Comparison of ENCODE assay signal across 8 mouse cellular contexts in genomic region chr7:140101993-140102860, GRCm38 (mm10). TPM values are rescaled to one million over a fixed set of nuclear protein-coding genes. Genes with fewer than 3 reads are reported as not detected.
DNase-seq lines count a peak whose midpoint lies in the region; ATAC-seq and TF ChIP-seq lines count a peak whose summit lies in the region.

TSS of gene Fuom (minus strand) at chr7:140102441.

- H3K9me3 ChIP-seq in embryonic facial prominence, embryonic 10.5 days, result no peaks in the 10 kb centered on the region
- H3K9me3 ChIP-seq in intestine, postnatal 0 days (ENCODE audit: control insufficient read depth), result no peaks in the 10 kb centered on the region
- no peaks in the 10 kb centered on the region for H3K9me3 ChIP-seq in limb, embryonic 10.5 days (replicated peaks)
- no peaks in the 10 kb centered on the region for H3K9me3 ChIP-seq in midbrain, embryonic 12.5 days

- H3K4me3 ChIP-seq in embryonic facial prominence, embryonic 10.5 days, result peak within 1 kb of the TSS; percentile 57
- H3K4me3 ChIP-seq in intestine, postnatal 0 days (ENCODE audit: low read depth, low read length), result peak within 1 kb of the TSS; percentile 32
- H3K4me3 ChIP-seq in limb, embryonic 10.5 days, result peak within 1 kb of the TSS; percentile 59
- H3K4me3 ChIP-seq in midbrain, embryonic 12.5 days, result peak within 1 kb of the TSS; percentile 38
- peak within 1 kb of the TSS; percentile 67 for H3K4me3 ChIP-seq in small intestine, adult 2 months (ENCODE audit: low read depth, low read length)

- peaks cover 20% of the 10 kb centered on the region for H3K4me1 ChIP-seq in embryonic facial prominence, embryonic 10.5 days
- peaks cover 5% of the 10 kb centered on the region; the same call in 1 of the 2 replicates for H3K4me1 ChIP-seq in intestine, postnatal 0 days (replicated peaks; ENCODE audit: control insufficient read depth, insufficient read depth, low read length)
- H3K4me1 ChIP-seq in limb, embryonic 10.5 days, result peaks cover 19% of the 10 kb centered on the region
- H3K4me1 ChIP-seq in midbrain, embryonic 12.5 days, result peaks cover 14% of the 10 kb centered on the region
- peaks cover 13% of the 10 kb centered on the region for H3K4me1 ChIP-seq in small intestine, adult 2 months (ENCODE audit: control insufficient read depth, insufficient read depth, insufficient read length, low read length)

- ATAC-seq in intestine, postnatal 0 days, result peak; percentile 94
- ATAC-seq in midbrain, embryonic 12.5 days (ENCODE audit: low FRiP score, low read depth), result peak; percentile 86

- H3K27me3 ChIP-seq in embryonic facial prominence, embryonic 10.5 days (replicated peaks; ENCODE audit: low read depth, poor library complexity, severe bottlenecking), result peaks cover 9% of the 10 kb centered on the region
- H3K27me3 ChIP-seq in intestine, postnatal 0 days (replicated peaks; ENCODE audit: control insufficient read depth, insufficient read depth, low read length), result no peaks in the 10 kb centered on the region
- peaks cover 20% of the 10 kb centered on the region for H3K27me3 ChIP-seq in limb, embryonic 10.5 days (ENCODE audit: low read depth, poor library complexity, severe bottlenecking)
- peaks cover 15% of the 10 kb centered on the region for H3K27me3 ChIP-seq in midbrain, embryonic 12.5 days
- H3K27me3 ChIP-seq in small intestine, adult 2 months (ENCODE audit: control insufficient read depth, insufficient read depth, low read length), result no peaks in the 10 kb centered on the region

- peak within 1 kb of the TSS; percentile 26 for H3K27ac ChIP-seq in embryonic facial prominence, embryonic 10.5 days (replicated peaks)
- H3K27ac ChIP-seq in intestine, postnatal 0 days (ENCODE audit: low read depth, low read length), result peak within 1 kb of the TSS; percentile 76
- peak within 1 kb of the TSS; percentile 37 for H3K27ac ChIP-seq in limb, embryonic 10.5 days
- H3K27ac ChIP-seq in midbrain, embryonic 12.5 days (replicated peaks), result no peak within 1 kb of the TSS
- peak within 1 kb of the TSS; percentile 93 for H3K27ac ChIP-seq in small intestine, adult 2 months (ENCODE audit: insufficient read depth, low read depth, low read length)

- peak; percentile 23; the same call in 1 of the 2 replicates for TF ChIP-seq POLR2A in small intestine, adult 2 months (IDR thresholded peaks at IDR 0.05; ENCODE audit: low read depth, low read length)

- peak; percentile 84 for DNase-seq in layer of hippocampus, adult 11-12 months (ENCODE audit: low spot score)
- DNase-seq in layer of hippocampus, adult 9-10 months (ENCODE audit: low spot score), result no peak
- peak; percentile 86 for DNase-seq in embryonic facial prominence, embryonic 10.5 days (ENCODE audit: low spot score)
- DNase-seq in gonadal fat pad, adult 2 months (ENCODE audit: low read depth), result no peak
- DNase-seq in limb, embryonic 10.5 days (ENCODE audit: low spot score), result peak; percentile 76

- peaks cover 25% of the 10 kb centered on the region for H3K36me3 ChIP-seq in embryonic facial prominence, embryonic 10.5 days (replicated peaks)
- H3K36me3 ChIP-seq in intestine, postnatal 0 days (ENCODE audit: control insufficient read depth, insufficient read depth), result peaks cover 31% of the 10 kb centered on the region
- peaks cover 27% of the 10 kb centered on the region for H3K36me3 ChIP-seq in limb, embryonic 10.5 days
- H3K36me3 ChIP-seq in midbrain, embryonic 12.5 days, result peaks cover 22% of the 10 kb centered on the region
- H3K36me3 ChIP-seq in small intestine, adult 2 months (ENCODE audit: control insufficient read depth, insufficient read depth, low read length), result peaks cover 28% of the 10 kb centered on the region

- peak within 1 kb of the TSS; percentile 63 for H3K4me2 ChIP-seq in intestine, postnatal 0 days (replicated peaks; ENCODE audit: low read depth)
- H3K4me2 ChIP-seq in midbrain, embryonic 12.5 days (replicated peaks), result peak within 1 kb of the TSS; percentile 65

- 0 out of 2 replicates have a peak, but pooled peaks have one; percentile 3 for TF ChIP-seq CTCF in intestine, postnatal 0 days (IDR thresholded peaks at IDR 0.05; ENCODE audit: low read depth)
- TF ChIP-seq CTCF in small intestine, adult 2 months (IDR thresholded peaks at IDR 0.05; ENCODE audit: extremely low read depth, insufficient read length, insufficient replicate concordance, low read depth, low read length), result 0 out of 2 replicates have a peak, but pooled peaks have one; percentile 11

- peak within 1 kb of the TSS; percentile 35 for H3K9ac ChIP-seq in intestine, postnatal 0 days (ENCODE audit: low read depth, low read length)
- H3K9ac ChIP-seq in midbrain, embryonic 12.5 days (replicated peaks), result peak within 1 kb of the TSS; percentile 57

- 2% methylated on average over 30 of the region's 30 CpGs for WGBS in embryonic facial prominence, embryonic 10.5 days
- 1% methylated on average over 30 of the region's 30 CpGs for WGBS in intestine, postnatal 0 days
- WGBS in limb, embryonic 10.5 days, result 2% methylated on average over 30 of the region's 30 CpGs
- WGBS in midbrain, embryonic 12.5 days, result 1% methylated on average over 30 of the region's 30 CpGs
- WGBS in small intestine, adult 2 months, result 1% methylated on average over 30 of the region's 30 CpGs

RNA-seq across cellular contexts. Expression of gene Fuom, which starts in this region (rescaled TPM):
- polyA plus RNA-seq in embryonic facial prominence, embryonic 10.5 days (2016; fragmentation: Nextera tagmentation; extraction: Ambion mirVana), result 12.4 and 15.9 TPM in 2 replicates
- 33.3 and 37.9 TPM in 2 replicates for polyA plus RNA-seq in gonadal fat pad, adult 2 months (2012; rRNA removed)
- polyA plus RNA-seq in intestine, postnatal 0 days (2015; fragmentation: Nextera tagmentation; extraction: Ambion mirVana), result 138 and 139 TPM in 2 replicates
- polyA plus RNA-seq in limb, embryonic 10.5 days (2016; fragmentation: Nextera tagmentation; extraction: Ambion mirVana), result 8.7 and 13.9 TPM in 2 replicates
- 14.6 and 16.1 TPM in 2 replicates for polyA plus RNA-seq in midbrain, embryonic 12.5 days (2016; fragmentation: Nextera tagmentation; extraction: Ambion mirVana)
- 76.8 and 111 TPM in 2 replicates for polyA plus RNA-seq in small intestine, adult 2 months (2012; rRNA removed)

Comparison
In these comparisons a context has a peak if more than half of its experiments do, and no peak if none do; other contexts are left out.
1. DNase-seq: peak in layer of hippocampus, adult 11-12 months (single experiment), embryonic facial prominence, embryonic 10.5 days (single experiment) and limb, embryonic 10.5 days (single experiment); none in layer of hippocampus, adult 9-10 months (single experiment) and gonadal fat pad, adult 2 months (single experiment).
2. Peak in every context shown above with its lines, with median percentiles within 50 percentile points of each other: H3K4me3 ChIP-seq.